Mouse (Mus musculus) heart, adult 8-10 months (tissue): ENCODE data around the gene Neo1. TPM values are rescaled to one million over a fixed set of nuclear protein-coding genes. Genes with fewer than 3 reads are reported as not detected.

Experiments used
- DNase-seq: peaks from one replicate; pipeline ENCODE4 v3.0.0; 2022; ENCODE audit warnings: low spot score
- total RNA-seq, 4 experiments: library from RNA; stranded (reverse); gene quantifications; 2 replicates each; pipeline ENCODE4 v1.2.4; 2022

Gene Neo1
- total RNA-seq, 4 experiments from 2014 or later = 43.4 to 53.8 (median 45.1) TPM

- DNase-seq = no peak
Observed at GRCm38 (mm10) chr9:58863826-58864225, 172.4 kb downstream of the Neo1 start.

GRCm38 (mm10) chr9:58859080-58859635 is 177.1 kb downstream of the Neo1 start:
- DNase-seq = no peak

GRCm38 (mm10) chr9:58854931-58855330 is 181.3 kb downstream of the Neo1 start:
- DNase-seq = no peak

GRCm38 (mm10) chr9:58849576-58850315 is 186.5 kb downstream of the Neo1 start:
- no peak for DNase-seq

DNA sequence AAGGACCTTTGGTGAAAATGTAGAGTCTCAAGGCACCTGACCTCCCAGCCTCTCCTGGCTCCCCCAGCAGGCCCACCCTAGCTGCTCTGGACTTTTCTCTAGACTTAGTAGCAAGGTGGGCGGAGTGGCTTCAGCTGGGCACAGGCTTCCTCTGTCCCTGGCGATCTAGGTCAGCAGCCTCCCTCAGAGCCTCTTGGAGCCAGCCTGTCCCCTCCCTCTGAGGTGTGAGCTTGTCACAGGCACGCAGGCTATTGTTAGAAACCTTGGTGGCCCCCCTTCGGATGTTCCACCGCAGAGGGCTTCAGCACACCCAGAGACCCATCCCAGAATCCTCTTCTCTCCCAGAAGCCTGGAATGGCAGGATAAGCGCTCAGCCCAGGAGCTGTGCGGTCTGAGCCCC is 188.6 kb downstream of the Neo1 start:
- DNase-seq = peak; percentile 49

DNA sequence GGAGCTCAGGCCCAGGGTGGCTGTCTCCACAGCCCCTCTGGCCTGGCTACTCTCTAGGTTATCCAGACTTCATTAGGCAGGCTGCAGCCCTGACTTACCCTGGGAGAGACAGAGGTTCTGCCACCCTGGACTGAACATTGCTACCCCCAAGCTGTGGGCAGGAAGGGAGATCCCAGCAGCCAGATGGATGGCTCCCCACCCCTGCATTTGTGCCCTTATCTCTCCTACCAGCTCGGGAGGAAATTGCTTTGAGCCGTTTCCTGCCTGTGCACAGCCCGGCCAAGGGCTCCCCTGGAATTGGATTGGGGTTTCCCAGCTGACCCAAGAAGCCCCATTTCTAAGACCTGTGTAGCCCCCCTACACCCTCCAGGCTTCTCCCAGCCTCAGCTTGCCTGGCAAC is 189.2 kb downstream of the Neo1 start:
- no peak for DNase-seq

GRCm38 (mm10) chr9:58844597-58844996 is 191.6 kb downstream of the Neo1 start:
- DNase-seq = no peak

GRCm38 (mm10) chr9:58841655-58842054 is 194.6 kb downstream of the Neo1 start:
- DNase-seq = no peak

DNA sequence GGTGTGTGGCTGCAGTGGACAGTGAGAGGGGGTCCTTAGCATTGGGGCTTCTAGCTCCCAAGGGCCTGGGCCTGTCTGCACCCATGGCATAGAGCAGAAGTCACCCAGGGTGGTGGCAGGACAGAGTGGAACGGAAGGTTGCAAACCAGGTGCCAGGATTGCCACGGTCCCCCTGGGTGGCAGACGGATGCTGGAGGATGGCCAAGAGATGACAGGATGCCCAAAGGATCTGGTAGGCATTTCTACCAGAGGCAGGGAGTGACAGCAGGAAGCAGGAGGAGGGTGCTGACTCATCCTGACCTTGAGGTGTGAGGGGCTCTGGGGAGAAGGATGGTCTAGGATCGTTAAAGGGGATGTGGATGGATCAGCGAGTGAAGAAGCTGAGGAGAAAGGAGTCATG is 197.7 kb downstream of the Neo1 start:
- DNase-seq = no peak

DNA sequence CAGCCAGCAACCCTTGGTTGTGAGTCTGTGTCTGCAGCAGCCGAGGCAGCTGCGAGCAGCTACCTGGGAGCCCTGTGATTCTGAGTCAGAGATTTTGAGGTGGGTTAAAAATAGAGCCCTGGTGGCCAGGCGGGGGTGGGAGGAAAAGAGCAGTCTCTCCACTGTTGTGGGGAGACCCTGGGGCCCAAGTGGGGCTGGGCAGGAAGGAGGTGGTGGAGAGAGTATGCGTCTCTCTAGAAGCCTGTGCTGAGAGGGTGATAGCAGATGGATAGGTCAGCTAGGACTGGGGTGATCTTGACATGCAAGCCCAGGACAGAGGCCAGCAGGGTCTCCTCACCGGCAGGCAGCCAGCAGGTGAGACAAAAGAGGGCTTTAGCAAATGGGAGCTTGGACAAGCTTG is 199.1 kb downstream of the Neo1 start:
- no peak for DNase-seq

GRCm38 (mm10) chr9:58832939-58833338 is 203.3 kb downstream of the Neo1 start:
- DNase-seq = no peak

DNA sequence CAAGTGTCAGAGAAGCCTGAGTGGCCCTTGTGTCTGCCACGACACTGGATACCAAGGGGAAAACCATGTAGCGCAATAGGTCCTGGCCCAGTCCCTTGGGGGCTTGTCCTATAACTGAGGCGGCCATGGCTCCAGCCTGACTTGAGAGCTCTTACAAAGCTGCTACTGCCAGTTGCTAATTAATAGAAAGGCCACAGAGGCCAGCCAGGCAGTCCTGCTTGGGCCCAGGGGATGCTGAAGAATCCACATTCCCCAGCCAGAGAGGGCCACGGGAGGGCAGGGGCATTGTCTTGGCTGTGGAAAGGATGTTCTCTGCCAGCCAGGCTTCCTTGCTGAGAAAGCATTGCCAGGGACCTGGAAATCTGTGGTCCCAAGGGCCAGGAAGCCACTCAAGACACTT is 206.6 kb downstream of the Neo1 start:
- DNase-seq = no peak

Other genes with a start within 250 kb of the Neo1 start
- 10 to 100 TPM in 1 of 4 experiments, 1 to 10 TPM in 3; 5.5 to 11.1 (median 7.2) TPM for gene Hcn4, start 213.0 kb downstream of the Neo1 start, total RNA-seq